Mouse (Mus musculus): ENCODE data around the gene Csnk2b. TPM values are rescaled to one million over a fixed set of nuclear protein-coding genes. Genes with fewer than 3 reads are reported as not detected.

Csnk2b gene
- total RNA-seq, 1 experiment from 2014 or later = 210 TPM

GRCm38 (mm10) chr17:35121143-35121799 lies 582 bp downstream of the Csnk2b start, which contains the start of gene Gpank1:
TSS of gene Gpank1 (plus strand) at chr17:35121455.
- peak; percentile 99 for DNase-seq

- peak; percentile 75 for DNase-seq
Measured at GRCm38 (mm10) chr17:35120745-35121142, 1.1 kb downstream of the Csnk2b start.

DNA sequence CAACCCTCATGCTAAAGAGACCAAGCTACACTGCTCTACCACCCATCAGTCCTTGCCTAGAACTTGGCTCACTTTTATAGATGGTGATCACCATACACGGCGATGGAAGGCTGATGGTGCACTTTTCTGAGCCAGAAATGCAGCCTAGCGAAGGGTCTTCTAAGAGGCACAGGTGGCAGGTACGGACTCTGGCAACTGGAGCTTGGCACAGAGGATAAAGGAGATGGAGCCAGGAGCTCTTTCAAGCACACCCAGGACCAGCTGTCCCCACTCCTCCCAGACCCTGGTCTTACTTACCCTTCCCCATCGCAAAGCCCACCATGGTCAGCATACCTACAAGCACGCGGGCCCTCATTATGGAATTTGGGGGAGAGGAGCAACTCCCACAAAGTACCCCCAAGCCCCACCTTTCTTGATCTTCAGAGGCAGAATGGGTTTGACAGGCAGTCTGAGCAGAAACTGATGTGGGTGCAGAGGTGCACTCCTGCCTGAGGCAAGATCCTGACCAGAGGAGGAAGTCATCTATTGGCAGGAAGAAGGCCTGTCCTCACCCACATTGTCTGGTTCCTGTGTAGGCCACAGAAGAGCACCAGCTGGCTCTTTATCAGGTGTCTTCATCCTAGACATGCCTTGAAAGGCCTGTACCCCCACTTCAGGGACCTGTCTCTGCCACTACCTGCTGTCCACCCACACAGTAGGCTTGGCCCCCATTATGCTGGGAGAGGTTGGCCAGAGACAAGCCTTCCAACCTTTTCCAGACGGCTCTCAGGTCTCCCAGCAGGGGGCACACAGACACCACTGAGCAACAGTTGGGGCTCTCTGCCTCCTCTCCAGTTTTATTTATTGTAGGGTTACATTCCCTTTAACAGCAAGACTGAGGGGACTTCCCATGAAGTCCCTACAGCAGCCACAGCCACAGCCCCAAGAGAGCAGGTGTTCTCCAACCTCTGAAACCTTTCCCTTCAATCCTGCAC lies 6.5 kb downstream of the Csnk2b start, which contains the start of gene Ly6g5b:
Gene Ly6g5b, minus strand, starts transcription at position 383 of the 974 bp plus-strand sequence.
- peak; percentile 63 for DNase-seq

GRCm38 (mm10) chr17:35111774-35112173 lies 10.1 kb downstream of the Csnk2b start:
- no peak for DNase-seq

DNA sequence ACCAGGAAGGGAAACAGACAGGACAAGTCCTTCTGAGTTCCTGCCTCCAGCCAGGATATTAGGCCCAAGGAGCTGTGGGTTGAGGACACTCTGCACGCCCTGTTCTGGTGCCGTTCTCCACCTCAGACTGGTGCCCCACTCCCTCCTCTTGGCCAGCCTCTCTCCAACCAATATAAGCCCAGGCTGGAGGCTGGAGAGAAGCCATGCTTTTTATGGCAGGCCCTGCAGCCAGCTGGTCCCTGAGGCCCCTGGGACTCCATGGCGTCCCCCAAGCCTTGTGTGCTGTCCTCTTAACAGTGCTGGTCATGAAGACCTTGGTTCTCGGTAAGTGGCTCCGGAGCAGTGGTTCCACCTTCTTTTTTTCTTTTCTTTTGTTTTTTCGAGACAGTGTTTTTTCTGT lies 13.8 kb downstream of the Csnk2b start, which contains the start of gene Ly6g5c:
Gene Ly6g5c, plus strand, starts transcription at position 183 of the 400 bp plus-strand sequence.
- DNase-seq = no peak

DNA sequence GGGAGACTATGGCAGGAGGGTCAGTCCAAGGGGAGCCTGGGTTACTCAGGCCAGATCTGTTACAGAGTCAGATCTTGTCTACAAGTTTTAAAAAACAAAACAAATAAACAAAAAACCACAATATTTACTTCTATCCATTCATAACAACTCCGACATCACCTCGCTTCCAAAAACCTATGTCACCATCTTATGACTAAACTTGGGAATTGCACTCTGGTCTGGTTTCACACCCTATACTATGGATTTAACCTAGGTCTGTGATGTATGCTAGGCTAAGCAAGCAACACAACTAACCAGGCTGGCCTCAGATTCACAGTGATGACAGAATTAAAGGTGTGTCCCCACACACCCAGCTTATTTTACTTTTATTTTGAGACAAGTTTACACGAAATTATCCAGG lies 15.3 kb downstream of the Csnk2b start:
- no peak for DNase-seq

GRCm38 (mm10) chr17:35105740-35106389 lies 16.0 kb downstream of the Csnk2b start:
- peak; percentile 63 for DNase-seq

DNA sequence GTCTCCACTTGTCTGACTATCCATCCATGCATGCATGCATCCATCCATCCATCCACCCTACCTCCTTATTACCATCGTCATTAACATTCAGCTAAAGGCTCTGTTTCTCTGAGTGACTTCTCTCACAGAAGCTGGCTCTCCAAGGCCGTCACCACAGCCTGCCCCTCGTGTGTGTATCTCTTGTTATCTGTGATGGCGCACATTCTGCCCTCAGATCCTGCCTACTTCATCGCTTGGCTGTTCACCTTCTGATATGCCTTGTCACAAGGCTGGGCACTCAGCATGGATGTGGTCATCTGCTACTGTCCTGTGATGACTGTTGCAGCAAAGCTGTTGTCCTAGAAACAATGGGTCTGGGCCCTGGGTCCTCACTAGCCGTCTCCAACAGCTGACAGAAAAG lies 17.1 kb downstream of the Csnk2b start:
- no peak for DNase-seq

GRCm38 (mm10) chr17:35104079-35104478 lies 17.8 kb downstream of the Csnk2b start:
- no peak for DNase-seq

- DNase-seq = no peak
Measured at GRCm38 (mm10) chr17:35103221-35103690, 18.6 kb downstream of the Csnk2b start.

DNA sequence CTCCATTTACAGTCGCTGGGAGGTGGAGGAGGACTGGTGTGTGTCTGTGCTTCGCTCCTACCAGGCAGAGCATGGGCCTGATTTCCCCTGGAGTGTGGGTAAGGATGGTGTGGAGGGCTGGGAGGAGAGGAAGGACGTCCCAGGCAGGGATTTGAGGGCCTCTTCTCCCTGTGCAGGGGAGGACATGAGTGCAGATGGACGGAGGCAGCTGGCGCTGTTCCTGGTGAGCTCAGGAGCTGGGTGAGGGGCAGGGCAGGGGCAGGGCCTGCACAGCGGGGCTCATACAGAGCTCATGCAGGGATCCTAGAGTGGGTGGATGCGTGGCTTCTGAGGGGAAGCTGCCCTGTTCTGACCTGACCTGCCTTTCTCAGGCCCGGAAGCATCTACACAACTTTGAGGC lies 19.6 kb downstream of the Csnk2b start:
- no peak for DNase-seq

- DNase-seq = peak; percentile 72
Measured at GRCm38 (mm10) chr17:35101161-35101560, 20.7 kb downstream of the Csnk2b start.

DNA sequence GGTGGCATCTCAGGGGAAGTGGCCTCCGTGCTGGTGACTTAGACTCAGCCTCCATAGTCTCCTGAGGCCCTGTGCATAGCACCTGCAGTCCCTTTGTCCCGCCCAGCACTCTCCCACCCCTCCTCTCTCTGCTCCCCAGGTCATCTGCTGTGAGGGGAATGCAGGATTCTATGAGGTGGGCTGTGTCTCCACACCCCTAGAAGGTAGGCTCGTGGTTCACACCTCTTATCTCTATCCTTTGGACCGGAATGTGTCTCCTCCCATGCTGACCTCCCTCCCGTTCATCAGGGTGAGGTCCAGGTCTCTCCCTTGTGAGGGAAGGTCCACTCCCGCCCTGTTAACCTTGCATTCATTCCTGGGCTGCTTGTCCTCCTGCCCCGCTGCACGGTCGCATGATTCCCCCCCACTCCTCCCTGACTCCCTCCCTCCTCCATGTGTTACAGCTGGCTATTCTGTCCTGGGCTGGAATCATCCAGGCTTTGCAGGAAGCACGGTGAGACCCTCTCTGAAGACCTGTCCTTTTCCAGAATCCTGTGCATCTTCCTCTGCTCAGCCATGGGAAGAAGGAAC lies 21.6 kb downstream of the Csnk2b start:
- DNase-seq = no peak

GRCm38 (mm10) chr17:35097164-35097655 lies 24.6 kb downstream of the Csnk2b start:
- DNase-seq = peak; percentile 43

GRCm38 (mm10) chr17:35096597-35096996 lies 25.3 kb downstream of the Csnk2b start:
- no peak for DNase-seq

GRCm38 (mm10) chr17:35094475-35095365 lies 27.1 kb downstream of the Csnk2b start:
- DNase-seq = no peak

- DNase-seq = no peak
Measured at GRCm38 (mm10) chr17:35092403-35093198, 29.3 kb downstream of the Csnk2b start.

DNA sequence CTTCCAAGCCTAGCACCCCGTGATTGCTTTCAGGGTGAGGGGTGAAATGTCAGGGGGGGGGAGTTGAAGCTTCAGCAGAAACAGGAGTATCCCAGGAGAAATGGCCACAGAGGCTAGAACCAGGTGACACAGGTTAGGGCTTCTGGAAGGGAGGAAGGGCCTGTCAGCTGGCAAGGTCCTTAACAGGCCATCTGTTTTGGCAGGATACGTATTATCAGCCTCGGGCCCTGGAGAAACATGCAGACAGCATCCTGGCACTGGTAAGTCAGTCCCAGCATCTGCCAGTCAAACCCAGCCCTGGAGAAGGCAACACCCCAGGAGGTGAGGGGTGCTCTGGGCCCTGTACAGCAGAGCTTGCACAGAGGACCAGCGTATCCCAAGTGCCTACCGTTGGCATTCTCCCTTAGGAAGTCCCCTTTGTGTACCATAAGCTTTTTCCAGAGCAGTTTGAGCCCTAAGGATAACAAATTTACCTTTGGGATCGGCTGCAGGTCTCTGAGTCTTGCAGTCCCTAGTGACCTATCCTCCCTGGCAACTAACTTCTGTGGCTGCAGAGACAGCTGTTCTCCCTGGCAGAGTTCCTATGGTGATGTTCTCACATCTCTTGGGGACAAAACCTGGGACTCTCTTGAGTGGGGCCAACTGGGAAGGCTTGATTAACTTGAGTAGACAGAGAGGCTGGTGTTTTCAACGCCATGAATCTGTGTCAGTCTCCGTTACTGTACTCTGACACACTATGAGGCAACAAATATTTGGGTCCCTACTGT lies 31.5 kb downstream of the Csnk2b start:
- DNase-seq = peak; percentile 49
